Mouse (Mus musculus) heart, postnatal 0 days (tissue): ENCODE data around the gene Trio.

Experiments used
- CTCF ChIP-seq: IDR thresholded peaks from 2 replicates; pipeline ENCODE4 v1.5.1; 2016; ENCODE audit warnings: antibody characterized with exemption, control low read depth, low read depth
- EP300 ChIP-seq: IDR thresholded peaks from 2 replicates; pipeline ENCODE4 v1.6.1; 2016; ENCODE audit warnings: antibody characterized with exemption, low read depth

GRCm38 (mm10) chr15:27702031-27702971 is 323.3 kb downstream of the Trio start:
- no peak for TF ChIP-seq CTCF
- no peak for TF ChIP-seq EP300
